Mouse (Mus musculus): ENCODE results near the gene Adck1. TPM values are rescaled to one million over a fixed set of nuclear protein-coding genes. Genes with fewer than 3 reads are reported as not detected.

Adck1 gene
- polyA plus RNA-seq, 1 experiment from 2014 or later, result 10.5 TPM

- no peaks in the 10 kb centered on the region for H3K27me3 ChIP-seq (ENCODE audit: control insufficient read depth, insufficient read depth, low read length)
- no peaks in the 10 kb centered on the region for H3K4me1 ChIP-seq (replicated peaks; ENCODE audit: control insufficient read depth, insufficient read depth)
- H3K9ac ChIP-seq (ENCODE audit: low read length), result no peak overlapping the region
- H3K4me2 ChIP-seq (replicated peaks; ENCODE audit: low read depth), result no peak overlapping the region
- DNase-seq (ENCODE audit: low spot score) (no peak), ATAC-seq (ENCODE audit: low FRiP score, low TSS enrichment) (no peak)
- TF ChIP-seq CTCF (IDR thresholded peaks at IDR 0.05; ENCODE audit: low read depth) (no peak), EP300 (optimal IDR thresholded peaks at IDR 0.05) (no peak)
- H3K27ac ChIP-seq (replicated peaks), result no peak overlapping the region
- H3K9me3 ChIP-seq (ENCODE audit: control insufficient read depth, low read length), result no peaks in the 10 kb centered on the region
- no peaks in the 10 kb centered on the region for H3K36me3 ChIP-seq (ENCODE audit: control insufficient read depth, insufficient read depth, low read length)
- no peak overlapping the region for H3K4me3 ChIP-seq (ENCODE audit: low read depth, low read length)
- WGBS, result 58% methylated on average over 3 of the region's 3 CpGs
Measured at GRCm38 (mm10) chr12:88472832-88473231, 112.5 kb downstream of the Adck1 start.

GRCm38 (mm10) chr12:88473796-88474195 lies 113.4 kb downstream of the Adck1 start:
- no peak for ATAC-seq (ENCODE audit: low FRiP score, low TSS enrichment)
- no peak overlapping the region for H3K27ac ChIP-seq (replicated peaks)

GRCm38 (mm10) chr12:88475833-88476232 lies 115.5 kb downstream of the Adck1 start:
- Histone ChIP-seq H3K9me3 (ENCODE audit: control insufficient read depth, low read length) (no peaks in the 10 kb centered on the region), H3K4me1 (replicated peaks; ENCODE audit: control insufficient read depth, insufficient read depth) (no peaks in the 10 kb centered on the region), H3K9ac (ENCODE audit: low read length) (no peak overlapping the region), H3K4me3 (ENCODE audit: low read depth, low read length) (no peak overlapping the region), H3K27ac (replicated peaks) (no peak overlapping the region), H3K36me3 (ENCODE audit: control insufficient read depth, insufficient read depth, low read length) (no peaks in the 10 kb centered on the region), H3K4me2 (replicated peaks; ENCODE audit: low read depth) (no peak overlapping the region), H3K27me3 (ENCODE audit: control insufficient read depth, insufficient read depth, low read length) (no peaks in the 10 kb centered on the region)
- ATAC-seq (ENCODE audit: low FRiP score, low TSS enrichment) (no peak), DNase-seq (ENCODE audit: low spot score) (no peak)
- WGBS, result 79% methylated on average over 3 of the region's 3 CpGs
- no peak for TF ChIP-seq CTCF (IDR thresholded peaks at IDR 0.05; ENCODE audit: low read depth)
- no peak for TF ChIP-seq EP300 (optimal IDR thresholded peaks at IDR 0.05)

More at GRCm38 (mm10) chr12:88473796-88474195, 113.4 kb downstream of the Adck1 start:
- no peaks in the 10 kb centered on the region for H3K27me3 ChIP-seq (ENCODE audit: control insufficient read depth, insufficient read depth, low read length)
- H3K36me3 ChIP-seq (ENCODE audit: control insufficient read depth, insufficient read depth, low read length), result no peaks in the 10 kb centered on the region
- no peak overlapping the region for H3K9ac ChIP-seq (ENCODE audit: low read length)
- H3K4me1 ChIP-seq (replicated peaks; ENCODE audit: control insufficient read depth, insufficient read depth), result no peaks in the 10 kb centered on the region
- 91% methylated on average over 6 of the region's 6 CpGs for WGBS
- H3K4me2 ChIP-seq (replicated peaks; ENCODE audit: low read depth), result no peak overlapping the region
- no peaks in the 10 kb centered on the region for H3K9me3 ChIP-seq (ENCODE audit: control insufficient read depth, low read length)
- H3K4me3 ChIP-seq (ENCODE audit: low read depth, low read length), result no peak overlapping the region
- no peak for DNase-seq (ENCODE audit: low spot score)
- no peak for TF ChIP-seq EP300 (optimal IDR thresholded peaks at IDR 0.05)
- TF ChIP-seq CTCF (IDR thresholded peaks at IDR 0.05; ENCODE audit: low read depth), result no peak

GRCm38 (mm10) chr12:88476702-88477101 lies 116.3 kb downstream of the Adck1 start:
- no peaks in the 10 kb centered on the region for H3K27me3 ChIP-seq (ENCODE audit: control insufficient read depth, insufficient read depth, low read length)
- no peak overlapping the region for H3K27ac ChIP-seq (replicated peaks)
- no peaks in the 10 kb centered on the region for H3K9me3 ChIP-seq (ENCODE audit: control insufficient read depth, low read length)
- ATAC-seq (ENCODE audit: low FRiP score, low TSS enrichment) (no peak), DNase-seq (ENCODE audit: low spot score) (no peak)
- H3K9ac ChIP-seq (ENCODE audit: low read length), result no peak overlapping the region
- TF ChIP-seq EP300 (optimal IDR thresholded peaks at IDR 0.05), result no peak
- no peak for TF ChIP-seq CTCF (IDR thresholded peaks at IDR 0.05; ENCODE audit: low read depth)
- H3K4me1 ChIP-seq (replicated peaks; ENCODE audit: control insufficient read depth, insufficient read depth), result no peaks in the 10 kb centered on the region
- H3K4me3 ChIP-seq (ENCODE audit: low read depth, low read length), result no peak overlapping the region
- no peaks in the 10 kb centered on the region for H3K36me3 ChIP-seq (ENCODE audit: control insufficient read depth, insufficient read depth, low read length)
- WGBS, result 81% methylated on average over 6 of the region's 6 CpGs
- H3K4me2 ChIP-seq (replicated peaks; ENCODE audit: low read depth), result no peak overlapping the region

- H3K27ac ChIP-seq (replicated peaks), result no peak overlapping the region
- H3K9ac ChIP-seq (ENCODE audit: low read length), result no peak overlapping the region
- DNase-seq (ENCODE audit: low spot score), result no peak
- ATAC-seq (ENCODE audit: low FRiP score, low TSS enrichment), result no peak
- H3K4me3 ChIP-seq (ENCODE audit: low read depth, low read length), result no peak overlapping the region
- TF ChIP-seq CTCF (IDR thresholded peaks at IDR 0.05; ENCODE audit: low read depth) (no peak), EP300 (optimal IDR thresholded peaks at IDR 0.05) (no peak)
- WGBS, result 75% methylated on average over 3 of the region's 3 CpGs
- no peak overlapping the region for H3K4me2 ChIP-seq (replicated peaks; ENCODE audit: low read depth)
- H3K9me3 ChIP-seq (ENCODE audit: control insufficient read depth, low read length), result no peaks in the 10 kb centered on the region
- no peaks in the 10 kb centered on the region for H3K27me3 ChIP-seq (ENCODE audit: control insufficient read depth, insufficient read depth, low read length)
- H3K36me3 ChIP-seq (ENCODE audit: control insufficient read depth, insufficient read depth, low read length), result no peaks in the 10 kb centered on the region
- H3K4me1 ChIP-seq (replicated peaks; ENCODE audit: control insufficient read depth, insufficient read depth), result no peaks in the 10 kb centered on the region
Measured at GRCm38 (mm10) chr12:88481657-88482056, 121.3 kb downstream of the Adck1 start.

GRCm38 (mm10) chr12:88490881-88491280 lies 130.5 kb downstream of the Adck1 start:
- Histone ChIP-seq H3K9ac (ENCODE audit: low read length) (no peak overlapping the region), H3K36me3 (ENCODE audit: control insufficient read depth, insufficient read depth, low read length) (no peaks in the 10 kb centered on the region), H3K4me1 (replicated peaks; ENCODE audit: control insufficient read depth, insufficient read depth) (no peaks in the 10 kb centered on the region), H3K4me3 (ENCODE audit: low read depth, low read length) (no peak overlapping the region), H3K27ac (replicated peaks) (no peak overlapping the region), H3K4me2 (replicated peaks; ENCODE audit: low read depth) (no peak overlapping the region), H3K27me3 (ENCODE audit: control insufficient read depth, insufficient read depth, low read length) (no peaks in the 10 kb centered on the region), H3K9me3 (ENCODE audit: control insufficient read depth, low read length) (no peaks in the 10 kb centered on the region)
- no peak for DNase-seq (ENCODE audit: low spot score)
- TF ChIP-seq CTCF (IDR thresholded peaks at IDR 0.05; ENCODE audit: low read depth), result no peak
- no peak for TF ChIP-seq EP300 (optimal IDR thresholded peaks at IDR 0.05)
- no peak for ATAC-seq (ENCODE audit: low FRiP score, low TSS enrichment)
- WGBS, result 40% methylated on average over 2 of the region's 2 CpGs

Other genes starting within 250 kb of the Adck1 start
- not detected in 2 replicates for gene Gm10436, start 178.4 kb upstream of the Adck1 start, polyA plus RNA-seq (2015; fragmentation: Nextera tagmentation; extraction: Ambion mirVana)
- not detected in 2 replicates for gene Gm8332, start 110.5 kb upstream of the Adck1 start, polyA plus RNA-seq (2015; fragmentation: Nextera tagmentation; extraction: Ambion mirVana)
- gene Gm5662, start 86.1 kb upstream of the Adck1 start, polyA plus RNA-seq (2015; fragmentation: Nextera tagmentation; extraction: Ambion mirVana), result 0.06 TPM in 1 of 2 replicates, not detected in the other
- gene Gm5039, start 36.5 kb upstream of the Adck1 start, polyA plus RNA-seq (2015; fragmentation: Nextera tagmentation; extraction: Ambion mirVana), result not detected in 2 replicates

Measured in stomach, postnatal 0 days (tissue).